Mouse (Mus musculus) CD8-positive naive resting alpha-beta T cell, adult 2 months (primary cell): ENCODE results near the gene Psmc4.
A peak's percentile ranks its signal among the peaks of the same experiment; 100 is the strongest.

Experiments
- DNase-seq, 2 experiments: peaks; one replicate each; pipeline ENCODE4 v3.0.0; 2022; ENCODE audit warnings: low read depth in 2 of 2, low spot score in 2 of 2

Gene Psmc4

GRCm38 (mm10) chr7:28049476-28050409 is at the start of gene Psmc4:
Gene Psmc4 (minus strand): TSS chr7:28050101.
- DNase-seq, result peak; percentile 96

- no peak for DNase-seq
These were observed 49.2 kb upstream of the Psmc4 start for GRCm38 (mm10) chr7:28099101-28099500.

- no peak for DNase-seq
These were observed 43.6 kb upstream of the Psmc4 start for GRCm38 (mm10) chr7:28093541-28093940.

GRCm38 (mm10) chr7:28086236-28086635 is 36.3 kb upstream of the Psmc4 start:
- DNase-seq, result no peak

- no peak for DNase-seq
These were observed 34.3 kb upstream of the Psmc4 start for GRCm38 (mm10) chr7:28084215-28084614.

- DNase-seq, result no peak
These were observed 20.8 kb upstream of the Psmc4 start, which contains the start of gene Fcgbp for GRCm38 (mm10) chr7:28070531-28071298. Gene Fcgbp (plus strand): TSS chr7:28071236.

GRCm38 (mm10) chr7:28069546-28070172 is 19.8 kb upstream of the Psmc4 start:
- DNase-seq, result no peak

- no peak for DNase-seq
These were observed 18.8 kb upstream of the Psmc4 start for GRCm38 (mm10) chr7:28068661-28069060.

- no peak for DNase-seq
These were observed 10.1 kb upstream of the Psmc4 start for GRCm38 (mm10) chr7:28059972-28060371.

GRCm38 (mm10) chr7:28053046-28053930 is 3.4 kb upstream of the Psmc4 start:
- no peak for DNase-seq

- DNase-seq, result no peak
These were observed 683 bp upstream of the Psmc4 start for GRCm38 (mm10) chr7:28050584-28050983.

- no peak for DNase-seq
These were observed 5.4 kb downstream of the Psmc4 start for GRCm38 (mm10) chr7:28044524-28044923.

- DNase-seq, result no peak
These were observed 35.5 kb downstream of the Psmc4 start for GRCm38 (mm10) chr7:28014445-28014810.

- peak; percentile 53 to 66 for DNase-seq
These were observed 36.1 kb downstream of the Psmc4 start, which contains the start of gene Zfp850 for GRCm38 (mm10) chr7:28013549-28014444. Gene Zfp850 (minus strand): TSS chr7:28014115.

- DNase-seq, result no peak
These were observed 39.6 kb downstream of the Psmc4 start for GRCm38 (mm10) chr7:28010271-28010670.
